Mouse (Mus musculus): ENCODE measurements at regions not wholly inside any gene's neighbourhood (a gene's known extent, or its start where the extent isn't known, plus 50 kb on each side); places are given as distances from the start of the nearest gene placed in this dataset.
A peak's percentile ranks its signal among the peaks of the same experiment; 100 is the strongest.

DNA sequence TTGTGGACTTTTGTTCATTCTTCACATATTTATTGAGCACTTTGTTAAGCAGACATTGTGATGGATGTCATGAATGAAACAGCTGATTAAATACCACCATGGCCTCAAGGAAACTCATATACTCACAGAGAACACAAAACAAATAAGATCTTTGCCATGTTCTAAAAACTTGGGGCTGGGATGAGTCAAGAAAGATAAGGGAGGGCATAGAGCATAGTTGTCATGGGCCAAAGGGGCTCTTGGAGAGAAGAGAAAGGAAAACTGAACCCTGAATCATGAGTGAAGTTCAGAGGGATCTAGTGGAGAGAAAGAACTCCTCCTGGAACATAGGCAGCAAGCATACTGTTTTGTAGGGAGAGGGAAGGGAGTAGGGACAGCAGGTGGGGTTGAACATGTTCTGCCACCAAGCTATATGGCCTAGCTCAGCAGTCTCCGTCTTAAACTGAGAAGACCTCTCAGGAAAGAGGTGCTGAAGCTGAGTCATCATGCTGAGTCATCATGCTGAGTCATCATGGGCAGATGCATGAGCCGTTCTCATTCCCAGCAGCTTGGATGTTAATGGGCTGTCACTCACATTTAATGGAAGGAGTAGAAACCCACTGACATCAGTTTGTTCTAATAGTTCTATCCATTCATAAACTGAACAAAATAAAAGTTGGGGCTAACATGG is 69.6 kb downstream of the Cetn3 start:
- no peak for DNase-seq

DNA sequence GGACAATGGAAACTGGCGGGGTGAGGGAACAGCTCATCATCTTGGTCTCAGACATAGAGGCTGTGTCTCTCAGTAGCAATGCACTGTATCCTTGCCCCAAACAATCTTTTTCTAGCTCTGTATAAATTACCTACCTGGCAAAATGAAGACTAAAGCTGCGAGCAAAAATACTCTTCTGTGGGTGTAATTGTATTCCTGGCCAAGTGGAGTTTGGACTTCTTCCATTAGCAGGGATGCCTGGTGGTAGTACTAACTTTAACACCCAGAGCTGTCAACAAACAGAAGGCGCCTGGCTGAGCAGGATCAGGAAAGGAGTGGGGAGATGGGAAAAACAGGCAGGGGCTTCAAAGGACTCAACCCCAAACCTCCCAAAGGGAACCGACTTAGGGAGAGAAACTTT is 73.2 kb downstream of the Cetn3 start:
- no peak for DNase-seq

GRCm38 (mm10) chr13:81860683-81861082 is 77.8 kb downstream of the Cetn3 start:
- no peak for DNase-seq

DNA sequence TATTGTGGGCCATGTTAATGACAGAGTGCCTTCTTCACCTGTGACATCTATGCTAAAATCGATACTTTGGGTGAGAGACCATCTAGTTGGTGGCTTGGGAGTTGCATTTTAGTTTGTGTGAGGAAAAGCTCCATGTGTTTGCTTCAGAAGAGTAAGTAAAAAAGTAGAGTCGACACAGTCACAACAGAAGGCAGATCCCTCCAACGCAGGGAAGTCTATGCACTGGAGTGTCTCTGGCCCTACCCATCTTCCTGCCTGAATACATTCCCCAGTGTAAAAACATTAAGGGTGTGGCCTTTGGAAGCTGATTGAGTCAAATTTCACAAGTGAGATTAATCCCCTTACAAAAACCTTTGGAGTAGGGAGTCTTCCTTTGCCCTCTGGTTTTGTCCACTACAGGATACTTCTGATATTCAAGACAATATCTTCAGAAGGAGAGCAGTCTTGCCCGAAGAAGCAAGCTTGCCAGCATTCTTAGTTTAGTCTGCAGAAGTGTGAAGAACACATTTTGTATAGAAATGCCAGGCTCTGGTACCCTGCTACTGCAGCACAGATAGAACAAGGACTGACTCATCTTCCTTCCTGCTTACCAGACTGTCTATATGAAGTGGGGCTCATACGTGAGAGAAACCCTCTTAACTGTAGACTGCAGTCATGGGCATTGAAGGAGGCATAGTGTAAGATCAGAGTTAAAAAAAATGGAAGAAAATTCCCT is 79.2 kb downstream of the Cetn3 start:
- no peak for DNase-seq

DNA sequence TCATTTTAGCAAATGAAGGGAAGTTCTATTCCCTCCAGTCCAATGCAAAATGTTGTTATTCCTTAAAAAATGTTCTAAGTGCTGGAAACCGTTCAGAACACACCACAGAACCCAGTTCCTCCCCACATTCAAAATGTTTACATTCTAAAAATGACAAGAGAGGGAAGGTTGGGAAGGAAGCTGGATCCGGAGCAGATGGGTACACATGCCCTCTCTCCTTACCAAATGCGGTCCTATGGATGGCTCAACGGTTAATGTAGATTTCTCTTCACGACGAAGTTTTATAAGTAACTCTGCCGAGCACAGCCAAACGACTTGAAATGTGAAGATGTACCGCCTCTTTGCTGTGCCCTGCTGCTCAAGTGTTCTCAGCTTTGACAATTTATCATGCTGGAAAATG is 88.3 kb downstream of the Cetn3 start:
- DNase-seq, result no peak

DNA sequence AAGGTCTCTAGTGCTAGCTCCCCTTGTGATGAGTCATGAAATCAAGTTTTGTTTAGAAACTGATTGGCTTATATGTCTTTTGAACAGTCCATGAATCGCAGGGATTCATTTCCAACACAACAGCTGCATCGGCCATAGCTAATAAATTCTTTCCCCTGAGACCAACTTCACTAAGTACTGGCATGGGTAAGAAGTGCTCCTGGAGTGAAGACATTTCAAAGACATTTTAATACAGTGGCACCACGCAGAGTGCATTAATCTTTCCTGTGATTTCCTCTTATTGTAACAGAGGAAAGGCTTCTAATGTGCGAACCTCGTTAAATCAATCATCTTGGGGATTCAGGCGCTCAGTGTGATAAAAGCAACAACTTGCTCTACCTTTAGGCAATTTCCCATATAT is 103.0 kb downstream of the Cetn3 start:
- no peak for DNase-seq

GRCm38 (mm10) chr13:81930266-81930665 is 147.4 kb downstream of the Cetn3 start:
- no peak for DNase-seq

- DNase-seq, result no peak
Observed at GRCm38 (mm10) chr13:81931199-81931598, 148.3 kb downstream of the Cetn3 start.

DNA sequence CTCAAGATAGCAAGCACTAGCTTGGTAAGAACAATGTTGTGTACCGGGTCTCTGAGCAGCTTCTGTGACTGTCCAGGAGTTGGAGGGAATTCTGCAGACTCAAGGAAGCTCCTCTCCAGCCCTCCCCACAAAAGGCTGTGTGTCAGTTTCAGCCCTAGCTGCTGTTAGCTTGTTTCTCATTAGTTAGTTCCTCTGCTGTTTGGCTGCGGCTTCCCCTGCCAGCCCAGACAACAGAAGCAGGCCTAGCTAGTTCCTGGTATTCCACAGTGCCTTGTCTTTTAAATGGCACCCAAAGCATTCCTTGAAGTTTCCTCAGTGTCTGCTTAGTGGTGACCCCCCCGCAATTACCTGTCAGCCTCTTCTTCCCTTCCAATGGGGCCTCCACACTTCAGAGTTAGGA is 154.2 kb downstream of the Cetn3 start:
- DNase-seq, result no peak

DNA sequence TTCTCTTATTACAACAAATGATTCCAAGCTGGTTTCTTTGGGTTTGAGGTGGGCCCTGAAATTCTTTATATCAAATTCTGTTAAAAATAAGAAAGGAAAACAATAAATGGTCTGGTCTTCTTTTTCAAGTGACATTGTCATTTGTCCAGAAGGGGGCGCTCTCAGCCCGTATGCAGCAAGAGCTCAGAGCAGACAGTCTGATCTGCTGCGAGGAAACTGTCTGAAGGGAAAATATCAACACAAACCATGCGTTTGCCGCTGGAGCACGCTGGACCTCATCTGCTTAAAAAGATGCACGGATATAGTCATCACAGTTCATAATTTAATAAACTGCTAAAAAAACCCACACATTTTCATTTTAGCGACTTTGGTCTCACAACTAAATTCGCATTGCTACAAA is 161.2 kb downstream of the Cetn3 start:
- DNase-seq, result peak; percentile 97

GRCm38 (mm10) chr13:81944469-81944868 is 161.6 kb downstream of the Cetn3 start:
- no peak for DNase-seq

DNA sequence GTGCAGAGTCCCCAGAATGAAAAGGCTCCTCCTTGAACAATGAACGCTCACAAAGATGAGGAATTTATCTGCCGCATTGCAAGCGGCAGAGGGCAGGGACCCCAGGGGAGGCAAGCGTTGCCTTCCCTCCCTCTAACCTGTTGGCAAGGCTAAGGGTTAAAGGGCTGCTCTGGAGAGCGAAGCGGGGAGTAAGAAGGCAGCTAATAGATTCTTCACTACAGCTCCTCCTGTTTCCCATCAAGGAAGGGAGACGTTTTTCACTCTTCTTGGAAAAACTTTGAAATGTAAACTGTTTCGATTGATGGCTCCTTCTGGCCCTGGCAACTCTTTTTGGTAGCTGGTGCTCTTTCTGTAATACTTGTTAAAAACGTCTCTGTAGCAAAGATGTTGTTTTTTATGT is 162.9 kb downstream of the Cetn3 start:
- no peak for DNase-seq

DNA sequence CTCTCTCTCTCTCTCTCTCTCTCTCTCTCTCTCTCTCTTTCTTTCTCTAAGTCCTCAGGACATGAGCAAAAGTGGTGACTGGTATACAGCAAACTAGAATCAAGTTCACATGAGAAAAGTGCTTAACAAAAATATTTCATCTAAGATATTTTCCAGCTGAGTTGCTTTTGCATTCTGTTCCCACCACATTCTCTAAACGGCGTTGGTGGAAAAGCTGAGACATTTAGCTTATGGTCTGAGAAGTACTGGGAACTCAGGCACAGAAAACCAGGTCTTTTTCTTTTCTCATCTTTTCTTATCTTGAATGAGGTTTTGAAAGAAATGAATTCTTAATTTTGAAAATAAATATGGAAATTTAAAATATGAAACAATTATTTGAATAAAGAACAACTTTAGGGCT is 182.6 kb downstream of the Cetn3 start:
- DNase-seq, result no peak

- DNase-seq, result peak; percentile 5
Observed at GRCm38 (mm10) chr13:81975878-81976277, 193.0 kb downstream of the Cetn3 start.

GRCm38 (mm10) chr13:81978003-81978402 is 195.1 kb downstream of the Cetn3 start:
- DNase-seq, result no peak

DNA sequence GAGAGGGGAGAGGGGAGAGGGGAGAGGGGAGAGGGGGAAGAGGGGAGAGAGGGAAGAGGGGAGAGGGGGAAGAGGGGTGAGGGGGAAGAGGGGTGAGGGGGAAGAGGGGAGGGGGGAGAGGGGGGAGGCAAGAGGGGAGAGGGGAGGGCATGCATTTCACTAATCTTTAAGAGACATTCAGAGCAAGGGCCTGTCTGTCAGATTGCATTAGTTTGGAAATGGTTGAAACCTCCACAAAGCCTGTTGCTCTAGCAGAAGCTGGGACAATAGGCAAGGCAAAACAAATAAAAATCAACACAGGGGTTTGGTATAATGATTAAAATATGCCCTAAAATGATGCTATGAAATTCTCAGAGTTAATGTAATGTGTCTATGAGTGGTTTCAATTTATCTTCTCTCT is 196.4 kb downstream of the Cetn3 start:
- DNase-seq, result no peak

DNA sequence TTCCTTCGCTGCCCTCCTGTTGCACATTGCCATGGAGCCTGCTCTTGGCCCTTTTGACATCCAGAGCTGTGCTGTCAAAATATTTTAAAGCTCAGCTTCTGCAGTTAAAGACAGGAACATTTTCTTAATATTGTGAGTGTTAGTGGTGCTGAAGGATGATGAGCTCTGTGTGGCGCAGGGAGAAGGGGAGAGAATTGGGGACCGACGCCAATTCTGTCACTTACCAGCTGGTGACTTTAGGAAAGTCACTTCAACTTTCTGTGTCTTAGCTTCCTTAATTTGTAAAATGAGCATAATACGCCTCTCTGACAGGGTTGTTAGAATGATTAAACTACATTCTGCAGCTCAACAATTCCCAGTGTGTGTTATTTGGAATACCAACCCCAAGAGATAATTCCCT is 197.2 kb downstream of the Cetn3 start:
- peak; percentile 43 for DNase-seq

- no peak for DNase-seq
Observed at GRCm38 (mm10) chr13:81982491-81982890, 199.6 kb downstream of the Cetn3 start.

- DNase-seq, result no peak
Observed at GRCm38 (mm10) chr13:82000681-82001212, 217.9 kb downstream of the Cetn3 start.

- no peak for DNase-seq
Observed at GRCm38 (mm10) chr13:82005929-82006726, 223.3 kb downstream of the Cetn3 start.

- no peak for DNase-seq
Observed at GRCm38 (mm10) chr13:82007222-82007621, 224.3 kb downstream of the Cetn3 start.

GRCm38 (mm10) chr13:82039623-82040022 is 256.7 kb downstream of the Cetn3 start:
- no peak for DNase-seq

DNA sequence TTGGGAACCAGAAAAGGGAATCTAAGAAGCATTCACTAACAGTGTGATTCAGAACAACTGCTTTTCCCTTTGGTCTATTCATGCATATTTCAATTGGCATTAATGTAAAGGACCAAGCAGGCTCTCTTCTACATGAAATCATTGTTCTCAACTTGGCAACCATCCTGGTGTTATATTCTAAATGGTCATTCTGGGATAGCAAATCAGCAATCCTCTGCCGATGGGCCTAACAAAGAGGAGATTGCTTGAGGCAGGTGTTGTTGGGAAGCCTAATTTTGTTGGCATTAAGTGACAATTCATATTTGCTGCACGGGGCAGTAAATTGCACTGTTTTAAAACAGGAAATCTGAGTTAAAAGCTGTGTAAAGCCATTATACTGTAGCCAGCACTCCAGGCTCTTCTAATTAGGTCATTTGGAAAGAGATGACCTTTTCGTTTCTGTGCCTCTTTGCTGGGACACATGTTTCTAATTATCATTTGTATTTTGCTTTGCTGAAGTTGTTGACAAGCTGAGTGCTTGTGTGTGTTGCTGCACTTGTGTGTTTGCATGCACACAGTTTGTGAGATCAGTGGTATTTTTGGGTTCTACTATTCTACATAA is 275.4 kb downstream of the Cetn3 start:
- DNase-seq, result no peak
